ENCODE assay signal across 8 mouse cellular contexts in the genomic region with DNA sequence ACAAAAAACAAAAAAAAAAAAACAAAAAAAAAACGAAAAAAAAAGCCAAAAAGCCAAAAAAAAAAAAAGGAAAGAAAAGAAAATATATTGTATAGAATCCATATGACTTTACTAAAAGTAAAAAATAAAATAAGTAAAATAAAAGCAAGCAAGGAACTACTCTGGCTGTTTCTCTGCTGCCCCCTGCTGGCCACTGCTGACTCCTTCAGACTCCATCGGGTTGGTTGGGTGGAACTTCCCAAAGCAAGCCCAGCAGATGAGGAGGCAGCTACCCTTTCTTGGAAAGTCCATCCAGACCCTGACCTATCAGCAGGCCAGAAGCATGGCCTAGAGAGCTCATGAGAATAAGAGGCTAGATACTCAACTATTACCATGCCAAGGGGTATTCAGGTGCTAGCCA. TPM values are rescaled to one million over a fixed set of nuclear protein-coding genes. Genes with fewer than 3 reads are reported as not detected.
A peak's percentile ranks its signal among the peaks of the same experiment; 100 is the strongest.
DNase-seq lines count a peak whose midpoint lies in the region; ATAC-seq and TF ChIP-seq lines count a peak whose summit lies in the region.

No protein-coding gene starts in this region.

- H3K4me1 ChIP-seq in cortical plate, adult 2 months (ENCODE audit: control insufficient read depth, insufficient read depth, low read length), result no peaks in the 10 kb centered on the region
- no peaks in the 10 kb centered on the region for H3K4me1 ChIP-seq in hindbrain, postnatal 0 days (ENCODE audit: insufficient read depth, low read length)
- peaks cover 49% of the 10 kb centered on the region for H3K4me1 ChIP-seq in liver, adult 2 months (ENCODE audit: control insufficient read depth, insufficient read depth, low read length)

- H3K79me2 ChIP-seq in liver, adult 2 months (ENCODE audit: control insufficient read depth, insufficient read depth, low read length), result peaks cover 20% of the 10 kb centered on the region; the same call in 1 of the 2 replicates

- no peaks in the 10 kb centered on the region for H3K36me3 ChIP-seq in hindbrain, postnatal 0 days (ENCODE audit: insufficient read depth, low read length)
- H3K36me3 ChIP-seq in liver, adult 2 months (ENCODE audit: control insufficient read depth, insufficient read depth, low read length), result no peaks in the 10 kb centered on the region

- no peaks in the 10 kb centered on the region for H3K9me3 ChIP-seq in hindbrain, postnatal 0 days (ENCODE audit: low read length)

- ATAC-seq in hindbrain, postnatal 0 days, result no peak; the same call in 1 of the 2 replicates

- no peak overlapping the region for H3K4me2 ChIP-seq in hindbrain, postnatal 0 days (ENCODE audit: low read depth, low read length)

- peak; percentile 66 to 78 for DNase-seq in left cerebral cortex, adult 18-20 months (ENCODE audit: low spot score in 2 of 2)
- no peak for DNase-seq in left cerebral cortex, adult 11 months (ENCODE audit: low spot score)
- peak; percentile 91 for DNase-seq in adipocyte (ENCODE audit: low spot score)
- DNase-seq in hindbrain, postnatal 0 days (ENCODE audit: low spot score), result peak; percentile 84
- DNase-seq in liver, adult 2 months (ENCODE audit: extremely low read depth, low read depth, low spot score), result peak; percentile 76
- peak; percentile 76 for DNase-seq in retina, postnatal 1 day
- DNase-seq in thymus, postnatal 4 days, result peak; percentile 89

- no peak overlapping the region for H3K9ac ChIP-seq in hindbrain, postnatal 0 days (replicated peaks; ENCODE audit: low read length)
- H3K9ac ChIP-seq in liver, adult 2 months (ENCODE audit: low read depth, low read length), result no peak overlapping the region

- H3K27ac ChIP-seq in cortical plate, adult 2 months (ENCODE audit: insufficient read depth, low read length), result no peak overlapping the region
- H3K27ac ChIP-seq in hindbrain, postnatal 0 days, result no peak overlapping the region
- no peak overlapping the region for H3K27ac ChIP-seq in liver, adult 2 months (replicated peaks; ENCODE audit: insufficient read depth, low read depth, low read length)

- no peak for TF ChIP-seq POLR2A in cortical plate, adult 2 months (IDR thresholded peaks at IDR 0.05; ENCODE audit: extremely low read depth, insufficient read depth, low read length)
- TF ChIP-seq POLR2A in liver, adult 2 months (IDR thresholded peaks at IDR 0.05; ENCODE audit: extremely low read depth, insufficient read depth, low read length), result no peak

- no peaks in the 10 kb centered on the region for H3K27me3 ChIP-seq in hindbrain, postnatal 0 days (ENCODE audit: insufficient read depth, low read length)
- H3K27me3 ChIP-seq in liver, adult 2 months (ENCODE audit: control insufficient read depth, insufficient read depth, low read length), result no peaks in the 10 kb centered on the region

- no peak overlapping the region for H3K4me3 ChIP-seq in cortical plate, adult 2 months (ENCODE audit: insufficient read depth, low read length)
- no peak overlapping the region for H3K4me3 ChIP-seq in hindbrain, postnatal 0 days (ENCODE audit: low read length)
- no peak overlapping the region for H3K4me3 ChIP-seq in liver, adult 2 months (ENCODE audit: insufficient read depth, low read depth, low read length)

- TF ChIP-seq CTCF in cortical plate, adult 2 months (IDR thresholded peaks at IDR 0.05; ENCODE audit: extremely low read depth, insufficient read depth, low read length), result peak; percentile 81
- peak; percentile 85 for TF ChIP-seq CTCF in hindbrain, postnatal 0 days (IDR thresholded peaks at IDR 0.05; ENCODE audit: low read depth)
- peak; percentile 89 for TF ChIP-seq CTCF in liver, adult 2 months (IDR thresholded peaks at IDR 0.05; ENCODE audit: low read depth, low read length)

- WGBS in hindbrain, postnatal 0 days, result 0% methylated on average over 2 of the region's 2 CpGs
- 0% methylated on average over 2 of the region's 2 CpGs for WGBS in liver, adult 2 months

RNA-seq across cellular contexts. Expression of a gene that starts 4.6 kb away (rescaled TPM):
- total RNA-seq in left cerebral cortex, adult 18-20 months (2021), result not detected
- not detected in 2 replicates for polyA plus RNA-seq in cortical plate, adult 2 months (2012; rRNA removed)
- total RNA-seq in hindbrain, postnatal 0 days (2014; rRNA removed), result under 0.01 TPM in 1 of 2 replicates, not detected in the other
- not detected in 2 replicates for polyA plus RNA-seq in hindbrain, postnatal 0 days (2015; fragmentation: Nextera tagmentation; extraction: Ambion mirVana)
- total RNA-seq in liver, adult 2 months (2014; rRNA removed), result 137 and 158 TPM in 2 replicates
- 263 and 285 TPM in 2 replicates for polyA plus RNA-seq in liver, adult 2 months (2012; rRNA removed)

RNA-seq across cellular contexts. Expression of a gene that starts 20.4 kb away (rescaled TPM):
- total RNA-seq in left cerebral cortex, adult 18-20 months (2021), result not detected
- not detected in 2 replicates for polyA plus RNA-seq in cortical plate, adult 2 months (2012; rRNA removed)
- 0.04 and 0.16 TPM in 2 replicates for total RNA-seq in hindbrain, postnatal 0 days (2014; rRNA removed)
- polyA plus RNA-seq in hindbrain, postnatal 0 days (2015; fragmentation: Nextera tagmentation; extraction: Ambion mirVana), result 0.09 and 0.14 TPM in 2 replicates
- 0.07 TPM in 1 of 2 replicates, not detected in the other for total RNA-seq in liver, adult 2 months (2014; rRNA removed)
- 0.02 TPM in 1 of 2 replicates, not detected in the other for polyA plus RNA-seq in liver, adult 2 months (2012; rRNA removed)

RNA-seq across cellular contexts. Expression of a gene that starts 47.9 kb away (rescaled TPM):
- total RNA-seq in left cerebral cortex, adult 18-20 months (2021), result 1 to 10 TPM in 1 of 2 experiments, under 1 TPM in 1; 0.91 to 1.3 TPM
- polyA plus RNA-seq in cortical plate, adult 2 months (2012; rRNA removed), result 0.84 and 1.2 TPM in 2 replicates
- 0.58 and 1.3 TPM in 2 replicates for total RNA-seq in hindbrain, postnatal 0 days (2014; rRNA removed)
- polyA plus RNA-seq in hindbrain, postnatal 0 days (2015; fragmentation: Nextera tagmentation; extraction: Ambion mirVana), result 0.72 and 1.0 TPM in 2 replicates
- 0.28 and 0.34 TPM in 2 replicates for total RNA-seq in liver, adult 2 months (2014; rRNA removed)
- 0.17 and 0.20 TPM in 2 replicates for polyA plus RNA-seq in liver, adult 2 months (2012; rRNA removed)

Comparison
In these comparisons a context has a peak if more than half of its experiments do, and no peak if none do; other contexts are left out.
1. RNA of a gene that starts 4.6 kb away (total RNA-seq): 137 to 158 TPM in liver, adult 2 months; not detected in left cerebral cortex, adult 18-20 months and under 0.01 TPM in hindbrain, postnatal 0 days; every median in the first group is over 100 times any median in the second.
2. Peak in every context shown above with its lines, with median percentiles within 50 percentile points of each other: CTCF ChIP-seq.